Mouse (Mus musculus) thymus, postnatal 0 days (tissue): Measurements from ENCODE around the gene Cnga4. TPM values are rescaled to one million over a fixed set of nuclear protein-coding genes. Genes with fewer than 3 reads are reported as not detected.
"Not testable (repeated sequence)": the region's sequence is repeated elsewhere in the genome, so short reads cannot be mapped to it uniquely, and the experiment has no call there.

Experiments used
- DNase-seq: peaks from one replicate; pipeline ENCODE4 v3.0.0-alpha.2; 2015; ENCODE audit warnings: low spot score
- polyA plus RNA-seq: library from polyadenylated mRNA; unstranded; fragments of >200 nt; fragmentation: Nextera tagmentation; extraction: Ambion mirVana; gene quantifications from 2 replicates; pipeline ENCODE4 v1.2.1, GENCODE M21; 2015

The Cnga4 gene
- polyA plus RNA-seq, 1 experiment from 2014 or later, result 0.05 TPM

- no peak for DNase-seq
Observed at GRCm38 (mm10) chr7:105414385-105414784, 10.0 kb downstream of the Cnga4 start.

GRCm38 (mm10) chr7:105416529-105416928 is 12.2 kb downstream of the Cnga4 start:
- no peak for DNase-seq

GRCm38 (mm10) chr7:105418106-105418505 is 13.7 kb downstream of the Cnga4 start:
- no peak for DNase-seq

GRCm38 (mm10) chr7:105420903-105421302 is 16.5 kb downstream of the Cnga4 start:
- no peak for DNase-seq

- no peak for DNase-seq
Observed at GRCm38 (mm10) chr7:105424368-105424767, 20.0 kb downstream of the Cnga4 start.

GRCm38 (mm10) chr7:105425424-105426043 is 21.2 kb downstream of the Cnga4 start, which contains the start of gene Cckbr:
Gene Cckbr, plus strand, starts transcription at chr7:105425731.
- DNase-seq, result no peak

- no peak for DNase-seq
Observed at GRCm38 (mm10) chr7:105426051-105426450, 21.7 kb downstream of the Cnga4 start.

- no peak for DNase-seq
Observed at GRCm38 (mm10) chr7:105432058-105432457, 27.7 kb downstream of the Cnga4 start.

GRCm38 (mm10) chr7:105433859-105434258 is 29.5 kb downstream of the Cnga4 start:
- DNase-seq, result no peak

- DNase-seq, result no peak
Observed at GRCm38 (mm10) chr7:105434798-105435197, 30.4 kb downstream of the Cnga4 start.

GRCm38 (mm10) chr7:105437979-105438772 is 33.8 kb downstream of the Cnga4 start:
- DNase-seq, result no peak

GRCm38 (mm10) chr7:105441426-105441825 is 37.1 kb downstream of the Cnga4 start:
- DNase-seq, result no peak

GRCm38 (mm10) chr7:105445076-105445475 is 40.7 kb downstream of the Cnga4 start:
- no peak for DNase-seq

GRCm38 (mm10) chr7:105453345-105453744 is 49.0 kb downstream of the Cnga4 start:
- not testable (repeated sequence) for DNase-seq

Other genes with a start within 250 kb of the Cnga4 start
- gene Olfr684, start 240.9 kb upstream of the Cnga4 start, polyA plus RNA-seq, result not detected in 2 replicates
- gene Olfr685, start 218.6 kb upstream of the Cnga4 start, polyA plus RNA-seq, result not detected in 2 replicates
- gene Olfr686, start 197.1 kb upstream of the Cnga4 start, polyA plus RNA-seq, result not detected in 2 replicates
- gene Olfr688, start 116.5 kb upstream of the Cnga4 start, polyA plus RNA-seq, result not detected in 2 replicates
- not detected in 2 replicates for gene Olfr689, start 93.4 kb upstream of the Cnga4 start, polyA plus RNA-seq
- not detected in 2 replicates for gene Olfr690, start 70.5 kb upstream of the Cnga4 start, polyA plus RNA-seq
- not detected in 2 replicates for gene Olfr691, start 62.3 kb upstream of the Cnga4 start, polyA plus RNA-seq
- not detected in 2 replicates for gene Olfr692, start 36.3 kb upstream of the Cnga4 start, polyA plus RNA-seq
- not detected in 2 replicates for gene Gm5901, start 29.5 kb upstream of the Cnga4 start, polyA plus RNA-seq
- 13.7 and 16.0 TPM in 2 replicates for gene Fam160a2, start 4.5 kb upstream of the Cnga4 start, polyA plus RNA-seq
- gene Cckbr, start 21.2 kb downstream of the Cnga4 start, polyA plus RNA-seq, result 0.06 and 0.20 TPM in 2 replicates
- 14.0 and 15.1 TPM in 2 replicates for gene Cavin3, start 77.7 kb downstream of the Cnga4 start, polyA plus RNA-seq
- 24.3 and 25.6 TPM in 2 replicates for gene Smpd1, start 149.8 kb downstream of the Cnga4 start, polyA plus RNA-seq
- gene Apbb1, start 177.1 kb downstream of the Cnga4 start, polyA plus RNA-seq, result 6.5 and 7.7 TPM in 2 replicates
- gene Hpx, start 195.6 kb downstream of the Cnga4 start, polyA plus RNA-seq, result 0.35 and 0.74 TPM in 2 replicates
- 4.2 TPM in 2 replicates for gene Trim3, start 229.0 kb downstream of the Cnga4 start, polyA plus RNA-seq
- gene Timm10b, start 235.5 kb downstream of the Cnga4 start, polyA plus RNA-seq, result 273 and 277 TPM in 2 replicates
- 43.3 and 46.4 TPM in 2 replicates for gene Arfip2, start 235.8 kb downstream of the Cnga4 start, polyA plus RNA-seq
- 65.0 and 66.0 TPM in 2 replicates for gene Gm45799, start 236.0 kb downstream of the Cnga4 start, polyA plus RNA-seq
- 0.37 and 0.61 TPM in 2 replicates for gene Dnhd1, start 246.3 kb downstream of the Cnga4 start, polyA plus RNA-seq